Mouse (Mus musculus) hindbrain, embryonic 12.5 days (tissue): ENCODE measurements around the gene Sos1. TPM values are rescaled to one million over a fixed set of nuclear protein-coding genes. Genes with fewer than 3 reads are reported as not detected.

Source experiments
- polyA plus RNA-seq: library from polyadenylated mRNA; unstranded; fragments of >200 nt; fragmentation: Nextera tagmentation; extraction: Ambion mirVana; gene quantifications from 2 replicates; pipeline ENCODE4 v1.2.1, GENCODE M21; 2016

Gene Sos1
- polyA plus RNA-seq, 1 experiment from 2014 or later, result 10.2 TPM

Other genes with a start within 250 kb of the Sos1 start
- 32.3 and 32.4 TPM in 2 replicates for gene Morn2, start 190.2 kb downstream of the Sos1 start, polyA plus RNA-seq
- gene Dhx57, start 190.0 kb downstream of the Sos1 start, polyA plus RNA-seq, result 42.7 and 44.6 TPM in 2 replicates
- gene Arhgef33, start 173.0 kb downstream of the Sos1 start, polyA plus RNA-seq, result 1.0 and 1.2 TPM in 2 replicates
- 1.7 and 2.1 TPM in 2 replicates for gene Gm10190, start 106.9 kb downstream of the Sos1 start, polyA plus RNA-seq
- gene Cdkl4, start 97.4 kb upstream of the Sos1 start, polyA plus RNA-seq, result 3.9 and 4.3 TPM in 2 replicates
- 36.4 and 36.8 TPM in 2 replicates for gene Map4k3, start 248.0 kb upstream of the Sos1 start, polyA plus RNA-seq